Mouse (Mus musculus) midbrain, embryonic 10.5 days (tissue): Measurements from ENCODE around the gene Pla1a. TPM values are rescaled to one million over a fixed set of nuclear protein-coding genes. Genes with fewer than 3 reads are reported as not detected.

Experiments used
- DNase-seq: peaks from one replicate; pipeline ENCODE4 v3.0.0-alpha.2; 2017; ENCODE audit warnings: low spot score
- H3K27ac ChIP-seq: fragments of 300-500 bp; sonication (generic); replicated peaks from 2 replicates; pipeline ENCODE4 v1.5.1; 2016; ENCODE audit warnings: mild to moderate bottlenecking
- H3K27me3 ChIP-seq: fragments of 300-500 bp; sonication (generic); 2 replicates; pipeline ENCODE4 v1.6.1; 2016; ENCODE audit warnings: low read depth, mild to moderate bottlenecking; ENCODE audit not compliant: poor library complexity, severe bottlenecking
- H3K36me3 ChIP-seq: fragments of 300-500 bp; sonication (generic); 2 replicates; pipeline ENCODE4 v1.6.1; 2016; ENCODE audit warnings: mild to moderate bottlenecking, moderate library complexity
- H3K4me1 ChIP-seq: fragments of 300-500 bp; sonication (generic); 2 replicates; pipeline ENCODE4 v1.6.1; 2016
- H3K4me3 ChIP-seq: fragments of 300-500 bp; sonication (generic); 2 replicates; pipeline ENCODE4 v1.5.1; 2016; ENCODE audit warnings: mild to moderate bottlenecking, moderate library complexity
- H3K9me3 ChIP-seq: fragments of 300-500 bp; sonication (generic); replicated peaks from 2 replicates; pipeline ENCODE4 v1.6.1; 2016; ENCODE audit warnings: mild to moderate bottlenecking
- WGBS: fragments of 180-500 bp; shearing (Covaris S2); methylation state at CpG from one replicate; pipeline ENCODE4 v1.1.7; 2016; 5-methylcytosine and 5-hydroxymethylcytosine counted together
- polyA plus RNA-seq: library from polyadenylated mRNA; unstranded; fragments of >200 nt; fragmentation: Nextera tagmentation; extraction: Ambion mirVana; gene quantifications from 2 replicates; pipeline ENCODE4 v1.2.1, GENCODE M21; 2016

The Pla1a gene
- polyA plus RNA-seq, 1 experiment from 2014 or later: 0.07 TPM

GRCm38 (mm10) chr16:38389284-38389893, 43.6 kb downstream of the Pla1a start:
- 86% methylated on average over 8 of the region's 8 CpGs for WGBS
- DNase-seq: no peak
- Histone ChIP-seq H3K27ac (no peak overlapping the region), H3K27me3 (no peaks in the 10 kb centered on the region), H3K4me3 (no peak overlapping the region), H3K9me3 (no peaks in the 10 kb centered on the region), H3K36me3 (no peaks in the 10 kb centered on the region), H3K4me1 (no peaks in the 10 kb centered on the region)

GRCm38 (mm10) chr16:38388757-38389156, 44.2 kb downstream of the Pla1a start:
- Histone ChIP-seq H3K27me3 (no peaks in the 10 kb centered on the region), H3K4me3 (no peak overlapping the region), H3K36me3 (no peaks in the 10 kb centered on the region), H3K9me3 (no peaks in the 10 kb centered on the region), H3K4me1 (no peaks in the 10 kb centered on the region), H3K27ac (no peak overlapping the region)
- DNase-seq: no peak
- 77% methylated on average over 6 of the region's 6 CpGs for WGBS

GRCm38 (mm10) chr16:38387389-38387788, 45.6 kb downstream of the Pla1a start:
- DNase-seq: no peak
- H3K27me3 ChIP-seq: no peaks in the 10 kb centered on the region
- H3K9me3 ChIP-seq: no peaks in the 10 kb centered on the region
- 93% methylated on average over 6 of the region's 6 CpGs for WGBS
- no peaks in the 10 kb centered on the region for H3K4me1 ChIP-seq
- H3K27ac ChIP-seq: no peak overlapping the region
- no peak overlapping the region for H3K4me3 ChIP-seq
- H3K36me3 ChIP-seq: no peaks in the 10 kb centered on the region

- H3K4me3 ChIP-seq: no peak overlapping the region
- no peak for DNase-seq
- no peaks in the 10 kb centered on the region for H3K9me3 ChIP-seq
- H3K4me1 ChIP-seq: no peaks in the 10 kb centered on the region
- H3K27me3 ChIP-seq: no peaks in the 10 kb centered on the region
- no peak overlapping the region for H3K27ac ChIP-seq
- no peaks in the 10 kb centered on the region for H3K36me3 ChIP-seq
- WGBS: 93% methylated on average over 4 of the region's 4 CpGs
Observed at GRCm38 (mm10) chr16:38385700-38386099, 47.2 kb downstream of the Pla1a start.

GRCm38 (mm10) chr16:38385184-38385634, 47.7 kb downstream of the Pla1a start:
- H3K4me3 ChIP-seq: no peak overlapping the region
- H3K4me1 ChIP-seq: no peaks in the 10 kb centered on the region
- no peak for DNase-seq
- H3K27ac ChIP-seq: no peak overlapping the region
- 89% methylated on average over 6 of the region's 6 CpGs for WGBS
- H3K27me3 ChIP-seq: no peaks in the 10 kb centered on the region
- no peaks in the 10 kb centered on the region for H3K36me3 ChIP-seq
- no peaks in the 10 kb centered on the region for H3K9me3 ChIP-seq

- 92% methylated on average over 2 of the region's 2 CpGs for WGBS
- DNase-seq: no peak
- Histone ChIP-seq H3K9me3 (no peaks in the 10 kb centered on the region), H3K4me1 (no peaks in the 10 kb centered on the region), H3K4me3 (no peak overlapping the region), H3K27me3 (no peaks in the 10 kb centered on the region), H3K36me3 (no peaks in the 10 kb centered on the region), H3K27ac (no peak overlapping the region)
Observed at GRCm38 (mm10) chr16:38383683-38384082, 49.3 kb downstream of the Pla1a start.

GRCm38 (mm10) chr16:38379926-38380325, 53.0 kb downstream of the Pla1a start:
- Histone ChIP-seq H3K4me3 (no peak overlapping the region), H3K4me1 (peaks cover 15% of the 10 kb centered on the region), H3K9me3 (no peaks in the 10 kb centered on the region), H3K36me3 (no peaks in the 10 kb centered on the region), H3K27me3 (no peaks in the 10 kb centered on the region), H3K27ac (no peak overlapping the region)
- DNase-seq: no peak
- 91% methylated on average over 3 of the region's 3 CpGs for WGBS

- H3K36me3 ChIP-seq: no peaks in the 10 kb centered on the region
- DNase-seq: no peak
- peaks cover 15% of the 10 kb centered on the region for H3K4me1 ChIP-seq
- no peaks in the 10 kb centered on the region for H3K27me3 ChIP-seq
- H3K4me3 ChIP-seq: no peak overlapping the region
- no peaks in the 10 kb centered on the region for H3K9me3 ChIP-seq
- no peak overlapping the region for H3K27ac ChIP-seq
- WGBS: 68% methylated on average over 3 of the region's 3 CpGs
Observed at GRCm38 (mm10) chr16:38379493-38379892, 53.5 kb downstream of the Pla1a start.

- WGBS: 74% methylated on average over 6 of the region's 6 CpGs
- no peaks in the 10 kb centered on the region for H3K36me3 ChIP-seq
- no peak for DNase-seq
- H3K27ac ChIP-seq: no peak overlapping the region
- no peaks in the 10 kb centered on the region for H3K9me3 ChIP-seq
- H3K27me3 ChIP-seq: no peaks in the 10 kb centered on the region
- H3K4me3 ChIP-seq: no peak overlapping the region
- peaks cover 15% of the 10 kb centered on the region for H3K4me1 ChIP-seq
Observed at GRCm38 (mm10) chr16:38379088-38379487, 53.9 kb downstream of the Pla1a start.

GRCm38 (mm10) chr16:38378591-38378990, 54.4 kb downstream of the Pla1a start:
- Histone ChIP-seq H3K27ac (no peak overlapping the region), H3K27me3 (no peaks in the 10 kb centered on the region), H3K4me1 (peaks cover 15% of the 10 kb centered on the region), H3K4me3 (no peak overlapping the region), H3K9me3 (no peaks in the 10 kb centered on the region), H3K36me3 (no peaks in the 10 kb centered on the region)
- DNase-seq: no peak
- WGBS: 86% methylated on average over 6 of the region's 6 CpGs

- no peak overlapping the region for H3K4me3 ChIP-seq
- DNase-seq: no peak
- H3K27ac ChIP-seq: no peak overlapping the region
- H3K4me1 ChIP-seq: peaks cover 15% of the 10 kb centered on the region
- no peaks in the 10 kb centered on the region for H3K27me3 ChIP-seq
- 84% methylated on average over 6 of the region's 6 CpGs for WGBS
- H3K9me3 ChIP-seq: no peaks in the 10 kb centered on the region
- no peaks in the 10 kb centered on the region for H3K36me3 ChIP-seq
Observed at GRCm38 (mm10) chr16:38377546-38377945, 55.4 kb downstream of the Pla1a start.

GRCm38 (mm10) chr16:38376841-38377249, 56.1 kb downstream of the Pla1a start:
- WGBS: 68% methylated on average over 8 of the region's 8 CpGs
- no peak for DNase-seq
- Histone ChIP-seq H3K36me3 (no peaks in the 10 kb centered on the region), H3K4me1 (peaks cover 15% of the 10 kb centered on the region), H3K4me3 (peak overlapping the region; percentile 44), H3K27me3 (no peaks in the 10 kb centered on the region), H3K9me3 (no peaks in the 10 kb centered on the region), H3K27ac (peak overlapping the region; percentile 82)

GRCm38 (mm10) chr16:38376163-38376840, 56.6 kb downstream of the Pla1a start:
- DNase-seq: peak; percentile 65
- Histone ChIP-seq H3K36me3 (no peaks in the 10 kb centered on the region), H3K27me3 (no peaks in the 10 kb centered on the region), H3K4me1 (peaks cover 15% of the 10 kb centered on the region), H3K9me3 (no peaks in the 10 kb centered on the region), H3K27ac (peak overlapping the region; percentile 82), H3K4me3 (peak overlapping the region; percentile 44)
- 33% methylated on average over 17 of the region's 17 CpGs for WGBS
